Mouse (Mus musculus): ENCODE results near the gene Oxt. TPM values are rescaled to one million over a fixed set of nuclear protein-coding genes. Genes with fewer than 3 reads are reported as not detected.

Oxt gene
- polyA plus RNA-seq, 1 experiment from 2014 or later, result not detected

GRCm38 (mm10) chr2:130598399-130598798 is 22.4 kb downstream of the Oxt start:
- Histone ChIP-seq H3K36me3 (ENCODE audit: control insufficient read depth, insufficient read depth, low read length) (peaks cover 62% of the 10 kb centered on the region), H3K4me2 (ENCODE audit: low read depth, low read length) (no peak overlapping the region), H3K9ac (ENCODE audit: low read depth, low read length) (no peak overlapping the region)

GRCm38 (mm10) chr2:130602195-130602594 is 26.2 kb downstream of the Oxt start:
- H3K9ac ChIP-seq (ENCODE audit: low read depth, low read length), result no peak overlapping the region
- no peaks in the 10 kb centered on the region for H3K27me3 ChIP-seq (replicated peaks; ENCODE audit: control insufficient read depth, insufficient read depth, low read length)
- no peaks in the 10 kb centered on the region for H3K4me1 ChIP-seq (ENCODE audit: control insufficient read depth, insufficient read depth, low read length)
- 88% methylated on average over 4 of the region's 4 CpGs for whole genome bisulfite sequencing
- no peak for ATAC-seq (ENCODE audit: low read depth)
- H3K4me3 ChIP-seq (ENCODE audit: low read depth, low read length), result no peak overlapping the region
- no peak overlapping the region for H3K4me2 ChIP-seq (ENCODE audit: low read depth, low read length)
- no peaks in the 10 kb centered on the region for H3K9me3 ChIP-seq (ENCODE audit: control insufficient read depth, low read length)
- DNase-seq (ENCODE audit: low spot score), result no peak
- peaks cover 50% of the 10 kb centered on the region for H3K36me3 ChIP-seq (ENCODE audit: control insufficient read depth, insufficient read depth, low read length)
- H3K27ac ChIP-seq (replicated peaks; ENCODE audit: low read depth, low read length), result no peak overlapping the region

More at GRCm38 (mm10) chr2:130598399-130598798, 22.4 kb downstream of the Oxt start:
- Histone ChIP-seq H3K27ac (replicated peaks; ENCODE audit: low read depth, low read length) (no peak overlapping the region), H3K27me3 (replicated peaks; ENCODE audit: control insufficient read depth, insufficient read depth, low read length) (no peaks in the 10 kb centered on the region), H3K9me3 (ENCODE audit: control insufficient read depth, low read length) (no peaks in the 10 kb centered on the region), H3K4me1 (ENCODE audit: control insufficient read depth, insufficient read depth, low read length) (no peaks in the 10 kb centered on the region), H3K4me3 (ENCODE audit: low read depth, low read length) (no peak overlapping the region)
- ATAC-seq (ENCODE audit: low read depth), result no peak
- WGBS, result 69% methylated on average over 3 of the region's 3 CpGs
- no peak for DNase-seq (ENCODE audit: low spot score)

DNA sequence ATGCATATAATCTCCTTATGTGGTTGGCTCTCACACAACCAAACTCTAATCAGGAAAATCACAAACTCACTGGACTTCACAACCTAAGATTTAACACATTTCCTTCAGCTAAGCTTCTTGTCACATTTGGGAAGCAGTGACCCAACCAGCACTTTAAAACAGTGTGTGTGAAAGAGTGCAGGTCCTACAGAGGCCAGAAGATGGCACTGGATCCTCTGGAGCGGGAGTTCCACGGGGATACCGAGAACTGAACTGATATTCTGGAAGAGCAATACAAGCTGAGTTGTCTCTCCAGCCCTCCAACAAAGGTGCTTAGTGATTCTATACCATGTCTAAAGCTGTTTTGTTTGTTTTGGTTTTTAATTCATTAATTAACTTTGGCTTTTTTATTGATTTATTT is 37.1 kb downstream of the Oxt start:
- Histone ChIP-seq H3K4me2 (ENCODE audit: low read depth, low read length) (no peak overlapping the region), H3K27ac (replicated peaks; ENCODE audit: low read depth, low read length) (no peak overlapping the region), H3K4me3 (ENCODE audit: low read depth, low read length) (no peak overlapping the region), H3K9me3 (ENCODE audit: control insufficient read depth, low read length) (no peaks in the 10 kb centered on the region), H3K4me1 (ENCODE audit: control insufficient read depth, insufficient read depth, low read length) (no peaks in the 10 kb centered on the region), H3K36me3 (ENCODE audit: control insufficient read depth, insufficient read depth, low read length) (peaks cover 42% of the 10 kb centered on the region), H3K9ac (ENCODE audit: low read depth, low read length) (no peak overlapping the region), H3K27me3 (replicated peaks; ENCODE audit: control insufficient read depth, insufficient read depth, low read length) (no peaks in the 10 kb centered on the region)
- ATAC-seq (ENCODE audit: low read depth) (no peak), DNase-seq (ENCODE audit: low spot score) (no peak)
- 58% methylated on average over 3 of the region's 3 CpGs for WGBS

- ATAC-seq (ENCODE audit: low read depth), result no peak
- Histone ChIP-seq H3K27ac (replicated peaks; ENCODE audit: low read depth, low read length) (no peak overlapping the region), H3K4me2 (ENCODE audit: low read depth, low read length) (no peak overlapping the region), H3K27me3 (replicated peaks; ENCODE audit: control insufficient read depth, insufficient read depth, low read length) (no peaks in the 10 kb centered on the region), H3K4me3 (ENCODE audit: low read depth, low read length) (no peak overlapping the region), H3K36me3 (ENCODE audit: control insufficient read depth, insufficient read depth, low read length) (peaks cover 50% of the 10 kb centered on the region), H3K9ac (ENCODE audit: low read depth, low read length) (no peak overlapping the region), H3K4me1 (ENCODE audit: control insufficient read depth, insufficient read depth, low read length) (no peaks in the 10 kb centered on the region), H3K9me3 (ENCODE audit: control insufficient read depth, low read length) (no peaks in the 10 kb centered on the region)
- DNase-seq (ENCODE audit: low spot score), result no peak
- WGBS, result 95% methylated on average over 7 of the region's 7 CpGs
Observed at GRCm38 (mm10) chr2:130618972-130619371, 43.0 kb downstream of the Oxt start.

Small RNA genes within 50 kb of the gene (microRNA-seq; reads per million reads assigned to microRNA genes)
- gene Gm23876 (ENCODE audit: borderline number of aligned reads), result not detected

Other genes starting within 250 kb of the Oxt start
- gene Cpxm1, start 178.6 kb upstream of the Oxt start, polyA plus RNA-seq (2014; fragmentation: Nextera tagmentation; extraction: Ambion mirVana), result 94.8 and 106 TPM in 2 replicates
- not detected in 2 replicates for gene Gm28372, start 170.9 kb upstream of the Oxt start, polyA plus RNA-seq (2014; fragmentation: Nextera tagmentation; extraction: Ambion mirVana)
- not detected in 2 replicates for gene 1700020A23Rik, start 170.9 kb upstream of the Oxt start, polyA plus RNA-seq (2014; fragmentation: Nextera tagmentation; extraction: Ambion mirVana)
- gene Tmem239, start 169.7 kb upstream of the Oxt start, polyA plus RNA-seq (2014; fragmentation: Nextera tagmentation; extraction: Ambion mirVana), result not detected in 2 replicates
- gene Vps16, start 151.8 kb upstream of the Oxt start, polyA plus RNA-seq (2014; fragmentation: Nextera tagmentation; extraction: Ambion mirVana), result 51.6 and 66.0 TPM in 2 replicates
- 12.2 and 12.3 TPM in 2 replicates for gene Pced1a, start 151.5 kb upstream of the Oxt start, polyA plus RNA-seq (2014; fragmentation: Nextera tagmentation; extraction: Ambion mirVana)
- gene Ptpra, start 125.9 kb upstream of the Oxt start, polyA plus RNA-seq (2014; fragmentation: Nextera tagmentation; extraction: Ambion mirVana), result 111 and 115 TPM in 2 replicates
- 88.6 and 91.7 TPM in 2 replicates for gene Mrps26, start 12.4 kb upstream of the Oxt start, polyA plus RNA-seq (2014; fragmentation: Nextera tagmentation; extraction: Ambion mirVana)
- not detected in 2 replicates for gene Avp, start 6.4 kb downstream of the Oxt start, polyA plus RNA-seq (2014; fragmentation: Nextera tagmentation; extraction: Ambion mirVana)
- 14.7 and 15.4 TPM in 2 replicates for gene Fastkd5, start 53.9 kb downstream of the Oxt start, polyA plus RNA-seq (2014; fragmentation: Nextera tagmentation; extraction: Ambion mirVana)
- gene Ubox5, start 53.9 kb downstream of the Oxt start, polyA plus RNA-seq (2014; fragmentation: Nextera tagmentation; extraction: Ambion mirVana), result 9.9 and 14.2 TPM in 2 replicates
- gene Lzts3, start 66.6 kb downstream of the Oxt start, polyA plus RNA-seq (2014; fragmentation: Nextera tagmentation; extraction: Ambion mirVana), result 1.6 and 1.8 TPM in 2 replicates
- gene Ddrgk1, start 88.5 kb downstream of the Oxt start, polyA plus RNA-seq (2014; fragmentation: Nextera tagmentation; extraction: Ambion mirVana), result 55.9 and 63.8 TPM in 2 replicates
- 90.4 and 98.7 TPM in 2 replicates for gene Itpa, start 91.4 kb downstream of the Oxt start, polyA plus RNA-seq (2014; fragmentation: Nextera tagmentation; extraction: Ambion mirVana)
- 1.8 and 2.3 TPM in 2 replicates for gene Slc4a11, start 121.3 kb downstream of the Oxt start, polyA plus RNA-seq (2014; fragmentation: Nextera tagmentation; extraction: Ambion mirVana)

Data from embryonic facial prominence, embryonic 14.5 days (tissue).